Mouse (Mus musculus) gastrocnemius, postnatal 10 days (tissue): ENCODE data around the gene Gucd1. TPM values are rescaled to one million over a fixed set of nuclear protein-coding genes. Genes with fewer than 3 reads are reported as not detected.
A peak's percentile ranks its signal among the peaks of the same experiment; 100 is the strongest.
"Not testable (repeated sequence)": the region's sequence is repeated elsewhere in the genome, so short reads cannot be mapped to it uniquely, and the experiment has no call there.

Experiments
- DNase-seq: peaks from one replicate; pipeline ENCODE4 v3.0.0; 2021; ENCODE audit warnings: mixed read lengths
- total RNA-seq, 2 experiments: library from RNA; stranded (reverse); gene quantifications; 2 replicates each; pipeline ENCODE4 v1.2.3; 2021

Gucd1 gene
- total RNA-seq, 2 experiments from 2014 or later = 46.9 to 47.5 TPM

- peak; percentile 20 for DNase-seq
Observed at GRCm38 (mm10) chr10:75438132-75438810, 79.5 kb downstream of the Gucd1 start.

- DNase-seq = no peak
Observed at GRCm38 (mm10) chr10:75437284-75437683, 80.5 kb downstream of the Gucd1 start.

GRCm38 (mm10) chr10:75436604-75437217 lies 81.1 kb downstream of the Gucd1 start:
- peak; percentile 80 for DNase-seq

GRCm38 (mm10) chr10:75430633-75431032 lies 87.1 kb downstream of the Gucd1 start:
- no peak for DNase-seq

GRCm38 (mm10) chr10:75430147-75430537 lies 87.6 kb downstream of the Gucd1 start:
- no peak for DNase-seq

GRCm38 (mm10) chr10:75429522-75430146 lies 88.1 kb downstream of the Gucd1 start:
- no peak for DNase-seq

- DNase-seq = no peak
Observed at GRCm38 (mm10) chr10:75429004-75429380, 88.8 kb downstream of the Gucd1 start.

GRCm38 (mm10) chr10:75428049-75429003 lies 89.4 kb downstream of the Gucd1 start:
- DNase-seq = no peak

GRCm38 (mm10) chr10:75424498-75424901 lies 93.3 kb downstream of the Gucd1 start:
- no peak for DNase-seq

- no peak for DNase-seq
Observed at GRCm38 (mm10) chr10:75418747-75419146, 99.0 kb downstream of the Gucd1 start.

GRCm38 (mm10) chr10:75417363-75418042 lies 100.3 kb downstream of the Gucd1 start:
- no peak for DNase-seq

GRCm38 (mm10) chr10:75414925-75415324 lies 102.8 kb downstream of the Gucd1 start:
- no peak for DNase-seq

- DNase-seq = no peak
Observed at GRCm38 (mm10) chr10:75412114-75413103, 105.4 kb downstream of the Gucd1 start.

- not testable (repeated sequence) for DNase-seq
Observed at GRCm38 (mm10) chr10:75411343-75412113, 106.2 kb downstream of the Gucd1 start.

- no peak for DNase-seq
Observed at GRCm38 (mm10) chr10:75407741-75408140, 110.0 kb downstream of the Gucd1 start.

- peak; percentile 55 for DNase-seq
Observed at GRCm38 (mm10) chr10:75406755-75407154, 111.0 kb downstream of the Gucd1 start.

- DNase-seq = no peak
Observed at GRCm38 (mm10) chr10:75405916-75406315, 111.9 kb downstream of the Gucd1 start.

- DNase-seq = no peak
Observed at GRCm38 (mm10) chr10:75400958-75401357, 116.8 kb downstream of the Gucd1 start, which contains the start of gene Upb1. Gene Upb1 (plus strand): TSS chr10:75401115.

GRCm38 (mm10) chr10:75396966-75397365 lies 120.8 kb downstream of the Gucd1 start:
- DNase-seq = peak; percentile 28

GRCm38 (mm10) chr10:75394796-75395195 lies 123.0 kb downstream of the Gucd1 start:
- DNase-seq = no peak
